Mouse (Mus musculus): ENCODE measurements around the gene Lypd5.

- TF ChIP-seq POLR2A (IDR thresholded peaks at IDR 0.05; ENCODE audit: low read depth, low read length) (no peak), CTCF (IDR thresholded peaks at IDR 0.05; ENCODE audit: extremely low read depth, insufficient read depth, insufficient read length, insufficient replicate concordance) (no peak)
These were observed at the start of gene Lypd5 for GRCm38 (mm10) chr7:24348896-24349295.

Data from spleen, adult 2 months (tissue).